Mouse (Mus musculus): ENCODE data around the gene Vkorc1l1. TPM values are rescaled to one million over a fixed set of nuclear protein-coding genes. Genes with fewer than 3 reads are reported as not detected.
A peak's percentile ranks its signal among the peaks of the same experiment; 100 is the strongest.

The Vkorc1l1 gene
- total RNA-seq, 2 experiments from 2014 or later, result 44.6 to 46.3 TPM

DNA sequence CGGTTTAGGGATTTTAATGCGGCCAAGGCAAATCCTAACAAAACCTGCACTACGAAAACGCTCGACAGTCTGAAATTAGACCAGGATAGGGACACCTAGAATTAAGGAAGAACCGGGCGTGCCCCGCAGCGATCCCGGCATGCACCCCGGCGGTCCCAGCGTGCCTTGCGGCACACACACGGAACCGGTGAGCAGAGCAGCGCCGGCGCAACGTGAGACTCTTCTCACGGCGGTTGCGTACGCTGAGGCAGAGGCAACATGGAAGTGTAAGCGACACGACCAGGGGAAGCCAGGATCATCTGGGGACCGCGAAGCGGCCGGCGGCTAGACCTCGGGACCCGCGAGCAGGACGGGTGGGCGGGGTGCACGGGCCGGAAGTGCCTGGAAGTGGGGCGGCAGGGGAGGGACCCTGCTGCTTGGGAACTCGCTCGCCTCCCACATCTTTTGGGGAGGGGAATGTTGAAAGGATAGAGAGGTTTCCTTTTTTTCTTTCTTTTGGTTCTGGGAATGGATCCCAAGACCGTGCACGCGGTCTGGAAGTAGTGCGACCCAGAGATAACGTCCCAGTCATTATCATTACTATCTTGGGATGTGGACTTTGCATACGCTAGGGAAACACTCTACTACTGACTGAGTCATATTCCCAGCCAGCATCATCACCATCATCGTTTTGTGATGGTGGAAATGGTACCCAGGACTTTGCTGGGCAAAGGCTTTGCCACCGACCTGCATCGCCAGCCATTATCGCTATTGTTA lies 87.5 kb downstream of the Vkorc1l1 start, which contains the start of the genes Asl and Crcp:
Gene Asl (minus strand): TSS at position 106 of the 756 bp plus-strand sequence.
Gene Crcp (plus strand): TSS at position 149 of the 756 bp plus-strand sequence.
- peak; percentile 90 to 92 for DNase-seq (ENCODE audit: low spot score in 2 of 2)
- intact Hi-C loops (cut with DNase I), result no loop called here

DNA sequence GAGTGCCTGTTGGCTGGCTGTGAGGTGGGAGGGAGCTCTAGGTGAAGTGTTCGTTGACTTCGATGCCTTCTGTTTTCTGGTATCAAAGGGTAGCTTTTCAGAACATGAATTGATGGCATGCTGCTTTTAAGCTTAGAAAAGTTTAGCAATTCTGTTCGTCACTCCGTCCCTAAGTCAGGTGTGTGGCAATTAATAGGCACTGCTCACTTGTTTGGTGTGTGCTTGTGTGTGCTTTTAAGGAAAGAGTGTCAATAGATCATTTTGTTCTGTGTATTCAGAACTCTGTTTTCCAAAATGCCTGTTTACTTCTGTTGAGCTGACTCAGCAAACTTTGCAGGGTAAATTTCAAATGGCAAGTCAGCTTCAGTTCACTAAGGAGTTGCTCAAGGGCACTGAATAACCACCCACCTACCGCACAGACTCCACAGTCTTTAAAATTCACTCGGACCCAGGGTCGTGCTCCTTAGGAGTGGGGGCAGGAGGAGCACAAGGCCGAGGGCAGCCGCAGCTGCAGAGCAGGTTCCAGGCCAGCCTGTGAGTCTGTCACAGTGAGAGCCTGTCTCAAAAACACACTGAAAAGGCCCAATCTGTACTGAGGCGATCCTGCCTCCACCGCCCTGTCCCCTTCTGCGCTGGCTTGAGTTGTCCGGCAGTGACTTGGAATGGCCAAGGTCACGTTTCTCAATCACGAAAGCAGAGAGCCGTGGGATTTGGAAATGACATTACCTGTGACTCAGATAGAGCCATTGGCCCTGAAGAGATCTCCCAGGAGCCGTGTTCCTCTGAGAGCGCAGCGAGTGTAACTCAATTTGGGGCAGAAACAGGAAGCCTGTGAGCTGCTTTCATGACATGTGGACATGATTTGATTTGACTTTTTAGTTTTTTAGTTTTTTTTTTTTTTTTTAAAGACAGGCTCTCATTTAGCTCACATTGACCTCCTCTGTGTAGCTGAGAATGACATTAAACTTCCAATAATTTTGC lies 89.9 kb downstream of the Vkorc1l1 start:
- no peak for DNase-seq (ENCODE audit: low spot score in 2 of 2)
- intact Hi-C loops (cut with DNase I), result no loop called here

GRCm38 (mm10) chr5:130033869-130034268 lies 92.1 kb downstream of the Vkorc1l1 start:
- intact Hi-C loops (cut with DNase I), result no loop called here
- no peak for DNase-seq (ENCODE audit: low spot score in 2 of 2)

Other genes starting within 250 kb of the Vkorc1l1 start
- not detected for gene Sept14, start 233.5 kb upstream of the Vkorc1l1 start, total RNA-seq (2021)
- 10 to 100 TPM; 80.0 to 87.2 TPM for gene Mrps17, start 226.5 kb upstream of the Vkorc1l1 start, total RNA-seq (2021)
- gene Nipsnap2, start 216.9 kb upstream of the Vkorc1l1 start, total RNA-seq (2021), result 10 to 100 TPM; 76.9 to 79.4 TPM
- 10 to 100 TPM; 21.8 to 23.5 TPM for gene Psph, start 154.5 kb upstream of the Vkorc1l1 start, total RNA-seq (2021)
- gene Sumf2, start 95.0 kb upstream of the Vkorc1l1 start, total RNA-seq (2021), result 10 to 100 TPM; 16.8 to 20.2 TPM
- 100 to 1,000 TPM; 441 to 443 TPM for gene Chchd2, start 54.5 kb upstream of the Vkorc1l1 start, total RNA-seq (2021)
- 1 to 10 TPM; 4.6 to 5.8 TPM for gene Zbed5, start 46.2 kb upstream of the Vkorc1l1 start, total RNA-seq (2021)
- 10 to 100 TPM; 15.0 to 17.0 TPM for gene Phkg1, start 43.4 kb upstream of the Vkorc1l1 start, total RNA-seq (2021)
- 1 to 10 TPM; 1.3 to 3.2 TPM for gene Nupr1l, start 33.4 kb upstream of the Vkorc1l1 start, total RNA-seq (2021)
- 10 to 100 TPM; 11.4 to 11.5 TPM for gene Gusb, start 61.1 kb downstream of the Vkorc1l1 start, total RNA-seq (2021)
- gene Asl, start 87.3 kb downstream of the Vkorc1l1 start, total RNA-seq (2021), result 10 to 100 TPM; 18.8 to 19.0 TPM
- 10 to 100 TPM; 29.7 to 30.7 TPM for gene Crcp, start 87.3 kb downstream of the Vkorc1l1 start, total RNA-seq (2021)
- gene Tpst1, start 131.4 kb downstream of the Vkorc1l1 start, total RNA-seq (2021), result 10 to 100 TPM; 33.3 to 34.1 TPM
- 10 to 100 TPM; 10.3 to 11.8 TPM for gene Kctd7, start 202.9 kb downstream of the Vkorc1l1 start, total RNA-seq (2021)
- gene Rabgef1, start 229.8 kb downstream of the Vkorc1l1 start, total RNA-seq (2021), result 10 to 100 TPM; 55.8 to 57.4 TPM